Mouse (Mus musculus) brain, embryonic 14.5 days (tissue): ENCODE measurements around the gene Plce1. TPM values are rescaled to one million over a fixed set of nuclear protein-coding genes. Genes with fewer than 3 reads are reported as not detected.

Experiments used
- DNase-seq: peaks from one replicate; pipeline ENCODE4 v3.0.0-alpha.2; 2011; ENCODE audit warnings: low read depth
- CTCF ChIP-seq: fragments of 200-500 bp; IDR thresholded peaks from 2 replicates; pipeline ENCODE4 v1.5.1; 2012; ENCODE audit warnings: inconsistent platforms, mild to moderate bottlenecking, moderate library complexity, borderline replicate concordance; ENCODE audit not compliant: insufficient read depth, insufficient read length; ENCODE audit errors: extremely low read depth
- POLR2A ChIP-seq: fragments of 200-500 bp; IDR thresholded peaks from 2 replicates; pipeline ENCODE4 v1.6.1; 2012; ENCODE audit warnings: mild to moderate bottlenecking, inconsistent platforms, borderline replicate concordance; ENCODE audit not compliant: poor library complexity, insufficient read depth, insufficient read length, severe bottlenecking; ENCODE audit errors: extremely low read depth
- polyA plus RNA-seq: library from polyadenylated mRNA; depleted of rRNA; stranded (reverse); fragments of >200 nt; gene quantifications from 2 replicates; pipeline ENCODE4 v1.2.3, GENCODE M21; 2012

The Plce1 gene
- polyA plus RNA-seq, 1 experiment, result 6.2 TPM

GRCm38 (mm10) chr19:38475394-38475793 lies 5.5 kb upstream of the Plce1 start:
- no peak for DNase-seq
- TF ChIP-seq CTCF (no peak), POLR2A (no peak)

GRCm38 (mm10) chr19:38478286-38478685 lies 2.6 kb upstream of the Plce1 start:
- TF ChIP-seq CTCF (no peak), POLR2A (no peak)
- peak; percentile 8 for DNase-seq

DNA sequence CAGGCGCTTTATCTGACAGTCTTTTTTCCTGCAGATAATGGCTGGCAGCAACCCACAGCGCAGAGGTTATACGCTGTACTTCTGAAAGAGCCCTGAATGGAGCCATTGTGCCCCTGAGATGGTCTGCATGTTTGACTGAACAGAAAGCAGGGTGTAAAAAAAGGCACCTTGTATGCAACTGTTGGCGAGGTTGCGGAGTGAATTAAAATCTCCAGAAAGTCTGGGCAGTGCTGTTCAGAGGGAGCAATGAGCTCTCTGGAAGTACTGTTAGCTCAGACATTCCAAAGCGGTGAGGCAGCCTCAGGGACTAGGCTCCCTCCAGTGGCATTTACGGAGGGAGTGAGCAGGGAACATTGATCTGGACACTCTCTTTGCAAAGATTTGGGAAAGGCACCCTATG lies 2.0 kb upstream of the Plce1 start:
- peak; percentile 94 for DNase-seq
- TF ChIP-seq POLR2A (no peak), CTCF (no peak)

DNA sequence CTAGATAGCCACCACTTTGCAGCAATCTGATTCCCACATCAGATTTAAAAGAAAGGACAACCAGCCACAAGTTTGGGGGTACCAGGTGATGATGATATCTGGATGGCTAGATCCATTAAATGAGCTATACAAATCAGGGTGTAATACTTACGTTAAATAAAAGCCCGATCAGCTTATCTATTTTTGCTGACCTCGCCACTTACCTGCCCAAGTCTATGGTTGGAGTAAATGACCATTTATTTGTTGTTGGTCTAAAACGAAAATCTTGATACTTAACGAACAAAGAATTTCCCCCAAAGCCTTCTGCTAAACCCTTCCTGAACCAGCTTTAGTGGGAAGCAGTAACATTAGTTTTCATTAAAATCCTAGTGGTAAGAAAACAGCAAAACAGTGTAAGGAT lies 1.4 kb upstream of the Plce1 start:
- TF ChIP-seq CTCF, result no peak
- TF ChIP-seq POLR2A, result no peak
- no peak for DNase-seq

- no peak for TF ChIP-seq CTCF
- TF ChIP-seq POLR2A, result no peak
- DNase-seq, result peak; percentile 32
Observed at GRCm38 (mm10) chr19:38480156-38480720, 671 bp upstream of the Plce1 start.

DNA sequence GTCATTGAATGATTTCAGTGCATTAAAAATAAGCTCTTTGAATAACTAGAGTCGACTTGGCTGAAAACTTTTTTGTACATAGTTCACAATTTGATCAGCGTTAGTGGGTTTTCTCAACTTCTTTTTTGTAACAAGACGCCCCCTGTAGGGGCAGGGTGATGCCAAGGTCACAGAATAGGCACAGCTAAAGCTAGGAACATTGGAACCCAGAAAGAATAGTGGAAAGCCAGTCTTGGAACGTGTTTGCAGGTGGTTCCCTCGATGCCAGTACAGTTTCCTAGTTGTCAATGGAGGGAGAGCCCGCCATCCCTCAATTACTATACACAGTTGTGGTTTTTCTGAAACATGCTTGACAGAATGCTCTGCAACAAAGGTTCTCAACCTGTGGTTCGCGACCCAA lies 997 bp downstream of the Plce1 start:
- peak; percentile 40 for DNase-seq
- TF ChIP-seq CTCF (no peak), POLR2A (no peak)

DNA sequence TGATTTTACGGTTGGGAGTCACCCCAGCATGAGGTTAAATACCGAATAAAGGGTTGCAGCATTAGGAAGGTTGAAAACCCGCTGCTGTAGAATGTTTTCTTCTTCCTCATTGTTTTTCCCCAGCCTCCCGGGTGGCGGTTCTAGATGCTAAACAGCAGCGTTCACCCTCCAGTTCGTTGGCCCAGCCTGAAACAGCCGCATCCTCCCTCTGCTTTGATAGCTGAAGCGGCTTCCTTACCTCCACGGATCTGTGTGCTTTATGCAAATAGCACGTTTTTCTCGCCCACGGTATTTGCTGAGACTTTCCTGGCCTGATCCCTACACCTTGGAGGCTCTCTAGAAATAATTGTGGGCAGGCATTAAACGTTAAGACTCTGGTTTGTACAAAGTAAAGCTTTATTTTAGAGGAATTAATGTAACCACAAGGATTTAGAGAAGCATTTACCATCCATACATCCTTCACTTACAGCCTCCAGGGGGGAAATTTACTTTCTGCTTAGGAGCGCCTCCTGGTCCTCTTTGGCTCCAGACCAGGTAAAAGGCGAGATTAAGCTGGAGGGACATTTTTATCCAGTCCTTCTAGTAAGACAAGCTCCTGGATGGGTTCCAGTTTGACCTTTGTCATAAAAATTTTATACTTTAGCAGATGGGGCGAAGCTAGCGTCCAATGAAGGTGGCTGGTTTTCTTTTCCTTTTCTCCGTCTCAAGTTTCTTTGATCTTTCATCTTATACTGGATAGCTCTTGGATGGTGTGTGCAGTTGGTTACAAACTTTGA lies 1.7 kb downstream of the Plce1 start:
- DNase-seq, result peak; percentile 45
- TF ChIP-seq CTCF, result no peak
- no peak for TF ChIP-seq POLR2A

- DNase-seq, result no peak
- TF ChIP-seq CTCF (no peak), POLR2A (no peak)
Observed at GRCm38 (mm10) chr19:38485779-38486555, 5.1 kb downstream of the Plce1 start.

- no peak for DNase-seq
- TF ChIP-seq CTCF (no peak), POLR2A (no peak)
Observed at GRCm38 (mm10) chr19:38487501-38487900, 6.6 kb downstream of the Plce1 start.

DNA sequence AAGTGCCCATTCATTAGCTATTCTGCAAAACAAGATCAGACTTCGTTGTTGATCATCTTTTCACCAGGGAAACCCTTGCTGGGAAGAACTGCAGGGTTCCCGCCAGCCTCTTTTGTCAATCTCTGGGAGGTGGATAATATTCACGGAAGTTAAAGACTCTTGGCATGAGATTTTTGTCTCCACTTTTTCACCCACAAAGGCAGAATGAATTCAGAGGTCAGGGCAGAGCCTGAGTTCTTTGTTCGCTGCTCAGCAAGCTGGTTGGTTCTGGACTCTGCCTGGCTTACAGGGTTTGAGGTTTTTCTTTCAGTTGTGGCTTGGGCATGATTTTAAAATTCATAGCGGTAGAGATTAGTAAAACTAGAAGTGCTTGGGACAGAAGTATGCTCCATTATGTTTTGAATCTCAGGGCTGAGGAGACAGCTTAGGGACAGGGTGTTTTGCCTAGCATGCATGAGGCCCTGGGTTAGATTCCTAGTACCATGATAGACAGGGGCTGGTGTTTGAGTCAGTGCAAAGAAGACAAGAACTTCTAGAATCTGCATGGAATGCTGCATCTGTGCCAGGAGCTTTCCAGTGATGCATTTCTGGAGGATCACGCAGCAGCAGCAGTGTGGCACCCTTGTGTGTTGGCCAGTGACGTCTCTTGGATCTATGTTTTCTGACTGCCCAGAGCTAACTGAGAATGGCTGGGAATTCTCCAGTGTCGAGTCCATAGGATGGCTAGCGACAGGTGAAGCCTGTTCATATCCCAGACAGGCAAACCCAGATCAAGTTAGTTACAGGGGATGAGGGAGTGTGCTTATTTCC lies 7.4 kb downstream of the Plce1 start:
- TF ChIP-seq POLR2A (no peak), CTCF (no peak)
- peak; percentile 77 for DNase-seq

GRCm38 (mm10) chr19:38498233-38498632 lies 17.3 kb downstream of the Plce1 start:
- TF ChIP-seq CTCF (no peak), POLR2A (no peak)
- no peak for DNase-seq

DNA sequence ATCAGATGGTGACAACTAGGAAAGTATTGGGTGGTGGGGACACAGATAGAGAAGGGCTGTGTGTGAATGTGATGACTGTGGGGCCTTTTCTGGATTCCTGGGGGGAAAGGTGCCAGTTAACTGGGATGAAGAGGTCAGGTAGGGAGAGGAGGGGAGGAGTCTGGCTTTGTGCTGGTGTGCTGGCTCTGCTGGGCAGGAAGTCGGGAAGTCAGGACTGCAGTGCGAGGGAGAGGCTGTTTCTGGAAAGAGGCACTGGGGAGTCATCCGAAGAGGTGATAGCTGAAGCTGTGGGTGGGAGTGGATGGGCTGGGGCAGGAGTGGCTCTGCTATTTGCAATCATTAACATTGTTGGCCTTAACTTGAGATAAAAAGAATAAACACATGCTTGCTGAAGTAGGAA lies 23.7 kb downstream of the Plce1 start:
- TF ChIP-seq CTCF (no peak), POLR2A (no peak)
- DNase-seq, result no peak

- no peak for TF ChIP-seq CTCF
- TF ChIP-seq POLR2A, result no peak
- DNase-seq, result no peak
Observed at GRCm38 (mm10) chr19:38506131-38506530, 25.2 kb downstream of the Plce1 start.

DNA sequence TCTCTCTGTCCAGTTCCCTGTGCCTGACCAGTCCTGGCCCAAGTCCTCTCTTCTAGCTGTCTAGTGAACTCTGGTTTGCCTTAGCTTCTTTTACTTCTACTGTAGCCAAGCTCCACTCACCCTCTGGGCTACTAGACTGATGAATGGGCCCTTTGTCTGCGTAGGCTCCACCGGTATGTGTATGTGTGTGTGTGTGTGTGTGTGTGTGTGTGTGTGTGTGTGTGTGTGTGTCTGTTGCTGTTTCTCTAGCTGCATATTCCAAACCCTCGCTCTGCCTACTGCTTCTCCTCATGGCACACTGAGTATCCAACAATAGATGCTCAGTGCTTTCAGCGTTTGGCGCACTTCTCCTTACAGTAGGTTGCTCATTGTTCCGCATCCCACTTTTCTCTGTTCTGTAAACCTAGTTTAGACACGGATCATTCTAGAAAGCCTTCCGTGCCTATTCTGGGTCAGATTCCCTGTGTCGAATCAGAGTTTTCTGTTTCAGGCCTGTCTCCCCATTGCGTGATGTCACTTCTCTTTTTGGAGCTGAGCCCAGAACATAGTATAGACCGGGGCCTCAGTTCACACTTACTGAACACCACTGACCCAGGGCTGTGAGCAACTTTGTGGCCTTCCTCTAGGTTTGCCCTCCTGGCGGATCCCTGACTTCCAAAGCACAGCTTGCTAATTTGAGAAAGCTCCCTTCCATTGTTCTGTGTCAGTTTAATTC lies 26.5 kb downstream of the Plce1 start:
- DNase-seq, result peak; percentile 76

More for the DNA sequence above, 26.5 kb downstream of the Plce1 start:
- TF ChIP-seq POLR2A (no peak), CTCF (no peak)
